Comparison of ENCODE assay signal across 8 mouse cellular contexts in genomic region chr17:15371967-15372835, GRCm38 (mm10). TPM values are rescaled to one million over a fixed set of nuclear protein-coding genes. Genes with fewer than 3 reads are reported as not detected.
DNase-seq lines count a peak whose midpoint lies in the region; ATAC-seq and TF ChIP-seq lines count a peak whose summit lies in the region.

No protein-coding gene starts in this region.

- peak overlapping the region; percentile 18 for H3K4me3 ChIP-seq in embryonic facial prominence, embryonic 11.5 days (ENCODE audit: low read depth, low read length)
- H3K4me3 ChIP-seq in intestine, postnatal 0 days (ENCODE audit: low read depth, low read length), result peak overlapping the region; percentile 86
- H3K4me3 ChIP-seq in midbrain, embryonic 12.5 days, result peak overlapping the region; percentile 86

- DNase-seq in NIH3T3 (ENCODE audit: low read depth), result peak; percentile 18
- peak; percentile 36 for DNase-seq in embryonic facial prominence, embryonic 11.5 days (ENCODE audit: low spot score)
- DNase-seq in cerebellum, adult 18-20 months, result no peak
- DNase-seq in left cerebral cortex, adult 11 months (ENCODE audit: low spot score), result no peak
- no peak for DNase-seq in c-Kit-positive CD71-positive TER-119-positive erythroid progenitor cells, embryonic 14.5 days (ENCODE audit: low spot score)
- DNase-seq in urinary bladder, adult 2 months (ENCODE audit: low spot score), result no peak

- H3K36me3 ChIP-seq in embryonic facial prominence, embryonic 11.5 days (replicated peaks; ENCODE audit: control insufficient read depth, insufficient read depth, low read depth, low read length), result no peaks in the 10 kb centered on the region
- peaks cover 39% of the 10 kb centered on the region for H3K36me3 ChIP-seq in intestine, postnatal 0 days (ENCODE audit: control insufficient read depth, insufficient read depth)
- H3K36me3 ChIP-seq in midbrain, embryonic 12.5 days, result peaks cover 43% of the 10 kb centered on the region

- H3K4me2 ChIP-seq in embryonic facial prominence, embryonic 11.5 days (ENCODE audit: low read depth, low read length), result peak overlapping the region; percentile 5; the same call in 1 of the 2 replicates
- H3K4me2 ChIP-seq in intestine, postnatal 0 days (replicated peaks; ENCODE audit: low read depth), result peak overlapping the region; percentile 79
- H3K4me2 ChIP-seq in midbrain, embryonic 12.5 days (replicated peaks), result peak overlapping the region; percentile 83

- H3K9ac ChIP-seq in embryonic facial prominence, embryonic 11.5 days (replicated peaks; ENCODE audit: low read length), result no peak overlapping the region
- H3K9ac ChIP-seq in intestine, postnatal 0 days (ENCODE audit: low read depth, low read length), result peak overlapping the region; percentile 18; the same call in 1 of the 2 replicates
- peak overlapping the region; percentile 91 for H3K9ac ChIP-seq in midbrain, embryonic 12.5 days (replicated peaks)

- TF ChIP-seq CTCF in intestine, postnatal 0 days (IDR thresholded peaks at IDR 0.05; ENCODE audit: low read depth), result no peak

- no peaks in the 10 kb centered on the region for H3K9me3 ChIP-seq in embryonic facial prominence, embryonic 11.5 days (replicated peaks; ENCODE audit: control insufficient read depth, low read length)
- no peaks in the 10 kb centered on the region for H3K9me3 ChIP-seq in intestine, postnatal 0 days (ENCODE audit: control insufficient read depth)
- H3K9me3 ChIP-seq in midbrain, embryonic 12.5 days, result no peaks in the 10 kb centered on the region

- ATAC-seq in embryonic facial prominence, embryonic 11.5 days (replicated peaks; ENCODE audit: insufficient number of reproducible peaks, low FRiP score, low TSS enrichment, low read depth), result peak; percentile 46; the same call in 1 of the 2 replicates
- peak; percentile 12; the same call in 1 of the 2 replicates for ATAC-seq in intestine, postnatal 0 days
- peak; percentile 71 for ATAC-seq in midbrain, embryonic 12.5 days (ENCODE audit: low FRiP score, low read depth)

- H3K27ac ChIP-seq in embryonic facial prominence, embryonic 11.5 days (replicated peaks; ENCODE audit: low read depth, low read length), result no peak overlapping the region
- H3K27ac ChIP-seq in intestine, postnatal 0 days (ENCODE audit: low read depth, low read length), result peak overlapping the region; percentile 73
- H3K27ac ChIP-seq in midbrain, embryonic 12.5 days (replicated peaks), result peak overlapping the region; percentile 69

- H3K4me1 ChIP-seq in embryonic facial prominence, embryonic 11.5 days (ENCODE audit: control insufficient read depth, insufficient read depth, low read length), result no peaks in the 10 kb centered on the region; the same call in 1 of the 2 replicates
- peaks cover 14% of the 10 kb centered on the region; the same call in 1 of the 2 replicates for H3K4me1 ChIP-seq in intestine, postnatal 0 days (replicated peaks; ENCODE audit: control insufficient read depth, insufficient read depth, low read length)
- peaks cover 65% of the 10 kb centered on the region for H3K4me1 ChIP-seq in midbrain, embryonic 12.5 days

- 45% methylated on average over 17 of the region's 17 CpGs for WGBS in embryonic facial prominence, embryonic 11.5 days
- WGBS in intestine, postnatal 0 days, result 24% methylated on average over 17 of the region's 17 CpGs
- 17% methylated on average over 17 of the region's 17 CpGs for WGBS in midbrain, embryonic 12.5 days

- peaks cover 34% of the 10 kb centered on the region for H3K27me3 ChIP-seq in embryonic facial prominence, embryonic 11.5 days (ENCODE audit: control insufficient read depth, insufficient read depth, low read length)
- H3K27me3 ChIP-seq in intestine, postnatal 0 days (replicated peaks; ENCODE audit: control insufficient read depth, insufficient read depth, low read length), result no peaks in the 10 kb centered on the region
- peaks cover 23% of the 10 kb centered on the region for H3K27me3 ChIP-seq in midbrain, embryonic 12.5 days

RNA-seq across cellular contexts. Expression of gene Dll1, which starts 4.5 kb away (rescaled TPM):
- polyA plus RNA-seq in embryonic facial prominence, embryonic 11.5 days (2014; fragmentation: Nextera tagmentation; extraction: Ambion mirVana), result 9.0 and 9.6 TPM in 2 replicates
- polyA plus RNA-seq in intestine, postnatal 0 days (2015; fragmentation: Nextera tagmentation; extraction: Ambion mirVana), result 18.5 and 20.0 TPM in 2 replicates
- 83.5 and 84.4 TPM in 2 replicates for polyA plus RNA-seq in midbrain, embryonic 12.5 days (2016; fragmentation: Nextera tagmentation; extraction: Ambion mirVana)
- 8.7 and 9.4 TPM in 2 replicates for polyA plus RNA-seq in urinary bladder, adult 2 months (2012; rRNA removed)

RNA-seq across cellular contexts. Expression of gene Fam120b, which starts 23.8 kb away (rescaled TPM):
- polyA plus RNA-seq in embryonic facial prominence, embryonic 11.5 days (2014; fragmentation: Nextera tagmentation; extraction: Ambion mirVana), result 30.2 and 30.6 TPM in 2 replicates
- polyA plus RNA-seq in intestine, postnatal 0 days (2015; fragmentation: Nextera tagmentation; extraction: Ambion mirVana), result 11.5 and 13.6 TPM in 2 replicates
- polyA plus RNA-seq in midbrain, embryonic 12.5 days (2016; fragmentation: Nextera tagmentation; extraction: Ambion mirVana), result 40.4 and 44.3 TPM in 2 replicates
- polyA plus RNA-seq in urinary bladder, adult 2 months (2012; rRNA removed), result 16.9 and 18.1 TPM in 2 replicates

Comparison
In these comparisons a context has a peak if more than half of its experiments do, and no peak if none do; other contexts are left out.
1. DNase-seq: peak in NIH3T3 (single experiment) and embryonic facial prominence, embryonic 11.5 days (single experiment); none in cerebellum, adult 18-20 months (0 of 2), left cerebral cortex, adult 11 months (single experiment), c-Kit-positive CD71-positive TER-119-positive erythroid progenitor cells, embryonic 14.5 days (single experiment) and urinary bladder, adult 2 months (single experiment).
2. ATAC-seq: peak in every context shown above with its lines; median percentile 71 in midbrain, embryonic 12.5 days; 46 in embryonic facial prominence, embryonic 11.5 days; 12 in intestine, postnatal 0 days.
3. H3K4me2 ChIP-seq: peak in every context shown above with its lines; median percentile 83 in midbrain, embryonic 12.5 days; 79 in intestine, postnatal 0 days; 5 in embryonic facial prominence, embryonic 11.5 days.
4. H3K4me3 ChIP-seq: peak in every context shown above with its lines; median percentile 86 in intestine, postnatal 0 days; 86 in midbrain, embryonic 12.5 days; 18 in embryonic facial prominence, embryonic 11.5 days.